Mouse (Mus musculus) inflammation-experienced regulatory T-cells, adult 6 months (primary cell): Measurements from ENCODE around the gene Uchl1. TPM values are rescaled to one million over a fixed set of nuclear protein-coding genes. Genes with fewer than 3 reads are reported as not detected.

Experiments used
- ATAC-seq: one replicate; pipeline ENCODE4 v1.8.0; 2017
- polyA plus RNA-seq, 3 experiments: library from polyadenylated mRNA; unstranded; fragments of 100-300 nt; shearing (Covaris generic); gene quantifications; one replicate each; pipeline ENCODE4 v1.2.1; 2017

The Uchl1 gene
- polyA plus RNA-seq, 3 experiments from 2014 or later = 0.87 TPM; not detected in 2

DNA sequence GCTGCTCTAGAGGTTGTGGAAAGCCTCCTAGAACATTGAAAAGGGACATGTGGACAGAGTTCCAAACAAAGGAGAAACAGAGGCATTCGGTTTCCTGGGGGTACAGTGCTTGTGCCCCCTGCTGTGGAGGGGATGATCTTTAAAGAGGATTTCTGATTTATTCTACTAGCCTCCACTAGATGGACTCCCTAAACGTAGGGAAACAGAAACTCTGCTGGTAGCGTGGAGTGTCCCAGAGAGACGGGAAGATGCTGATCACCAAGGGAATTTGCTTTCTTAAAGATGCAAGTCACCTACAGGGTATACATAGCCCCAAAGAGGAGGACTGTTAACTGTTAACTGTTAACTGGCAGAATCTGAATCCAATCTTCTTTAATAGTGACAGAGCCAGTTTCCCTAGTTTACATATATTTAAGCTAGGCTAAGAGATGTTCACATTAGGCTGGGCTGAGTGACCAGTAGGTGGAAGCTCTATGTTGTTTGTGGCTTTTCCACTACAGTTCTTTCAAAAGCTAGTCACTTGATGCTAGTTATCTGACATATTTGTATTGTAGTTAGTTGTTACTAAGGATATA lies 34.6 kb downstream of the Uchl1 start:
- no peak for ATAC-seq

DNA sequence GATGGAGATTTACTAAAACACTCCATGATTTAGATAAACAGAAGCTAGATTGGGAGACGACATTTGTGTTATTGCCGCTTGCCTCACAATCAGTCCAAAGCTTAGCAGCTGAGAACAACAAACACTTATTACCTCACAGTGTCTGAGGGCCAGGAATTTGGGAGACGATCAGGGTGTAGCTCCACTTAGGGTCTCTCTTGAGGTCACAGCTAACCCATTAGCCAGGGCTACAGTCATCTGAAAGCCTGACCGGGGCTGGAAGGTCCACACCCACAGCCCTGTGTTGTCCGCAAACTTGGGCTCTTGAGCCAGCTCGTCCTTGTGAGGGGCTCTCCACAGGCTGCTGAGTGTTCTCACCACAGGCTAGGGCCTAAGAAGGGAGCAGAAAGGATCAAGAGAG lies 36.9 kb downstream of the Uchl1 start:
- no peak for ATAC-seq

DNA sequence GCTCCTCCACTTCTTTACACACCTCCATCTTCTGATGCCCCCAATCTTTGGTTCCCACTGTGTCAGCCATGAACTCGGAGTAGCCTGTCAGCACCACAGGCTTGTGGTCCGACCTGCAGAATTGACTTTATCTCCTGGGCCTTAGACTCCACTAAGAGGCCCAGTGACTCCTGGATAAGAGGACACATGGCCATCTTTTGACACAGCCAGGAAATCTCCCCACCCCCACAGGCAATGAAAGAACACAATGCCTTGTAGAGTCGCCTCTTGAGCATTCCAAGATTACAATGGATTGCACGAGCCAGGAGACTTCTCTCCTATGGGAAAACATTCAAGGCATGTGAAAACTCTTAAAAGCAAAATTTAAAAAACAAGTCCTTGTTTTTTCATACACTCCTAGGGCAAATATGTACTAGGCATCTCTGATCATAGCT lies 39.6 kb downstream of the Uchl1 start:
- no peak for ATAC-seq

DNA sequence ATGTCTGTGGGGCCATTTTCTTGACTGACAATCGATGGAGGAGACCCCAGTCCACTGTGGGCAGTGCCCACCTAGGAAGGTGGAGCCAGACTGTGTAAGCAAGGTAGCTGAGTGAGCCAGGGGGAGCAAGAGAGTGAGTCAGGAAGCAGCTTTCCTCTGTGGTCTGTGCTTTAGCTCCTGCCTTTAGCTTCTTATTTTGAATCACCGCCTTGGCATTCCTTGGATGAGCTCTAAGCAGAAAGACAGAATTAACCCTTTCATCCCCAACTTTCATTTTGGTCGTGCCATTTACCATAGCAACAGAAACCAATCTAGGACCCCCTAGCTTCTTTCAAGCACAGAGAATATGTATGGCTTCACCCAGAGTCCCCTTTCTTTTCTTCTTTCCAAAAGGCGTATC lies 42.0 kb downstream of the Uchl1 start:
- ATAC-seq = no peak

DNA sequence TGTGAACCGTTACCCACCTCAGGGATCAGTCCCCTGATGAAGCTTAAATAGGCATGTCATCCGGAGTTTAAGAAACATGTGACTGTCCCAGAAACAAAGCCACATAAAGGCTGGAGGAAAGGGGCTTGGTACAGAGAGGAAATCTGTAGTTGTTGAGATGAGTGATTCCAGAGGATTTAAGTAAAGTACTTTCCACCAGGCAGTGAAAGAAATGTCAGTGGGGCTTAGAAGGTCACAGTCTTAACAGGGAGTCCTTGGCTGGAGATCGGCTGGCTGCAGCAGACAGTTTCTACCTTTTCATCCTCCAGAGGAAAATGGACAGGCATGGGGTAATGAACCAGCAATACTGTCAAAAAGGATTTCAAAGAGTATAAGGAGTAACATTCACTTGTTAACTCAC lies 42.5 kb downstream of the Uchl1 start:
- no peak for ATAC-seq

DNA sequence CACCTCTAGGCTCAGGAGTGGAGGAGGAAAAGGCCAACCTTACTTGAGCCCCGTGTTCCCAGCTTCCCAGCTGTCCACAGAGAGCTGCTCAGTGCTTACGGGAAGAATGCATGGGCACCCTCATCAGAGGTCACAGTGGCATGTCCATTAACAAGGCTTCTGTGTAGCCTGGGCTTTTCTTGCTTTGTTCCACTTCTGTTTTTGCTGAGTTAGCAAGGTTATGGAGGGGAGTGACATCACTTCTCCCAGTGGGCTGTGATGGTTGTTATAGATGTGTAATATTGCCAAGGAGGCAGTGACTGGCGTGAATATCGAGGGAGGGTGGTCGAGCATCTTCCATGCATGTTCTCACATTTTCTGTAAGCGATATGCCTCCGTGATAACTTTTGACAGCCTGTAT lies 43.0 kb downstream of the Uchl1 start:
- no peak for ATAC-seq

DNA sequence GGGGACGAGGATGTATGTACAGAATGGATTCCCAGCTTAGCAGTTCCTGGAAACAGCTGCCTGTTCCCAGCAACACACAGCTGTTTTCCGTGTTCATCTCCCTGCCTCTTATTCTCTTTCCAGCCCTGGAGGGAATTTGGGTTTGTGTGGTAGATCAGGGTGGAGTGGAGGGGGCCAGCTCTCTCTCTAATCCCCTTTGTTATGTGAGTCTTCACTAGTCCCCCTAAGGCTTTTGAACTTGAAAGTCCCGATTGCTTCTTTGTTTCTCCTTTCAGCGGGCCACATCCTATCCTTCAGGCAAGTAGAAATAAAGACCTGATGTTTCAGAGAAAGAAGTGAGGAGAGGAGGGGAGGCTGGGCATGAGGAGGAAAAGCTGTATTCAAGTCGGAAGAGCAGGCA lies 45.0 kb downstream of the Uchl1 start:
- ATAC-seq = no peak

DNA sequence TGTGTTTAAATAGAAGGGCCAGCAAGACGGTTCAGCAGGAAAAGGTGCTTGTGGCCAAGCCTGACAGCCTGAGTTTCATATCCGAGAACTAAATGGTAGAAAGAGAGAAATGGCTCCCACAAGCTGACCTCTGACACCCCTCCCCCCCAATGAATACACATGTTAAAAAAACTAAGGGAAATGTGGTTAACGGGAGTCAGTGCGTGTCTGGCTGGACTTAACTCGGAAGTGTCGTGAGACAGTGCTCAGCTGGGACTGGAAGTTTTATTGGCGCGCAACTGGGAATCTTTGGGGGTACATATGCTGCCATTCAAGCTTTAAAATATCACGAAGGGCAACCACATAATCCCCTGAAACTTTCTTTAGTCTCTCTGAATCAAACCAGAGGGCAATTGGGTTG lies 46.7 kb downstream of the Uchl1 start:
- no peak for ATAC-seq

DNA sequence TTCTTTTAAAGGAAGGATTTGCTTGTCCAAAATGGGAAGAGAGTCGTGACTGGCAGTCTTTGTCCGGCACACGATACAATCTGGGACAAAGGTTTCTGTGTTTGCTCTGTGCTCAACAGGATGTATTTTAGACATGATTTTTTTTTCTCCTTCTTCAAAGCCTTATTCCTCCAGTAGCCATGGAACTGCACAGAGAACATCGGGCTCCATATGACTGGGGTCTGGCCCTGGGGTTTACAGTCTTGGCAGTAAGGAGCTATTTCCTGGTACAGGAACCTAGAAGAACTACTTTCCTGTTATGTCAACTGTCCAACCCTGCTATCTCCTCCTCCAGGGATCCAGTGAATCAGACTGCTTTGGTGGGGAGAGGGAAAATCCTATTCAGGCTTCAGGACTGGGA lies 47.1 kb downstream of the Uchl1 start:
- ATAC-seq = no peak

DNA sequence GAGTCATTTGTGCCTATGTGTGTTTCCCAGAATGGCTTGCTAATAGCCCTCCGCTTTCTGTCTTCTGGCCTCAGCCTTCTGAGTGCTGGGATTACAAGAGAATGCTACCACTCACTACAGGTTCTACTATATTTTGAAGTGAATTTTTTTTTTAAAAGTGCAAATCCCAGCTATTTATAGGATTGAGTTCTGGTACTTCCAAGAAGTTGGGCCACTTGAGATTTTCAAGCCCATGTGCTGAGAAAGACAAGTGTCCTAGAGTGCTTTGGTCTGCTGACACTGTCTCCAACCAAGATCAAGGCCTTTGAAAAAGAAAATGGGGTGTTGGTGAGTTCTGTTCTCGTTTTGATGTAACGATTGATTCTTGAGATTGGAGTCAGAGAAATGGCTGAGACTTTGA lies 47.7 kb downstream of the Uchl1 start:
- no peak for ATAC-seq

DNA sequence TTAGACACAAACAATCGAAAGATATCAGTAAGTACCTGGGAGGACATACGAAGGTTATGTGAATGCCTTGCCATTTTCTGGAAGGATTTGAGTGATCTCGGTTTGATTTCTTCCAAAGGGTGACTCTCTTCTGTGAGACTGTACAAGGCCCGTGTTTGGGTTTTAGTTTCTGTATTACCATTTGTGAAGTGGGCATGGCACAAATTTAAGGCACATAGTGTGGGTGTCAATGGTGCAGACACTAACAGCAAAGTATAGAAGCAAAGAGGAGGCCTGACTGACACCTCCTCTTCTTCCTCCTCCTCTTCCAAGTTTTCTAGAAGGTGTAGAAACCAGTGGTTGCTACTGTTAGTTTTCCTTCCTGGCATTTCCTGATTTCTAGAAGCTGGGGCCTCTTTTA lies 53.4 kb downstream of the Uchl1 start:
- no peak for ATAC-seq

DNA sequence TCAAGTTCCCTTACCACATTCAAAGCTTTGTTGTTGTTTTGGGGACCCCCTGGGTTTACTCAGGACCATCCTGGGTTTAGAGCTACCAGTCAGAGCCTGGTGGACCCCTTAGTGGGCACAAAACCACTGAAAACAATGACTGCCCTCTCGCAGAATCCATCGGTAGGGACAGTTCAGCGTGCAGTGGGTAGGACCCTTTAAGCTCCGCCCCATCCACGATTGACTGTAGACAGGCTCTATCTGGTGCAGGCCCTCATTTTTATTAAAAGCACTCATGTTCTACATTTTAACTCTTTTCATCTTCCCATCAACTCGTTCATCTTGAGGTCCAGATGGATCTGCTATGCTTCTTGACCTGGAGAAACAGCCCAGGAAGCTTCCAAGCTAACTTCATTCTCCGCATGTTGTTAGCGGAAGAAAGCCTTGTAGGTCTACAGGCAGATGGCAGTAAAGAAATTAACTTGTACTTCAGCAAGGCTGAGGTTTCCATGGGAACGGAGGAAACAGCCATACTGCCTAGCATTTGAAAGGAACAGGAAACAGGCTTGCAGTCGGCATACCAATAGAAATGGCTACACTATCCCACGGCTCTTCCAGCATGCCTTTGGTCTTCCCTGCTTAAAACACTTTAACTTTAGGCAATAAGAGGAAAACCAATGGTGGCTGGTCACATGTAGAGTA lies 54.9 kb downstream of the Uchl1 start:
- no peak for ATAC-seq

DNA sequence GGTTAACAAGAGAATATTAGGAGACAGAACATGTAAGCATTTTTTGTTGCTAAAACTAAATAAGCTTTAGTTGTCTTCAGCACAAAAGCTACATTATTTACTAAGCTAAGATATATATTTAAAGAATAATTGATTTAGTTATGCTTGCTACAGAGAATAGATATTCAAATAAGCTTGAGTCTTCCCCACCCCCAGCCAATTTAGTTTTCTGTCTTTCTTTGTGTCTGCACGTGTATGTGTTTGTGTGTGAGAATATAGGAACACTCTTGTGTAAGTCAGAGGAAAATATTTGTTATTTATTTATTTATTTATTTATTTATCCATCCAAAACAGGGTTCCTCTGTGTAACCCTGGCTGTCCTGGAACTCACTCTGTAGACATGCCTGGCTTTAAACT lies 55.4 kb downstream of the Uchl1 start:
- no peak for ATAC-seq

DNA sequence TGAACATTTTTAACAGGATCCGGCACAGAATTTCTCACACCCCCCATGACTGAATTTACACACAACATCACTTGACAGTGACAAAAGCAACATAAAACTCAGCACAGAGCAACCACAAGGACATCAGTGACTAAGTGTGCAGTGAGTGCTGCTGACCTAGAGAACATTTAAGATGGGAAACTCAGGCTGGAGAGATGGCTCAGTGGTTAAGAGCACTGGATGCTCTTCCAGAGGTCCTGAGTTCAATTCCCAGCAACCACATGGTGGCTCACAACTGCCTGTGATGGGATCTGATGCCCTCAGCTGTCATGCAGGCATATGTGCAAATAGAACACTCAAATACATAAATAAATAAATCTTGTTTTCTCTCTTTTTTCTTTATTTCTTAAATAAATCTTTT lies 57.7 kb downstream of the Uchl1 start:
- no peak for ATAC-seq

Other genes starting within 250 kb of the Uchl1 start
- under 1 TPM; 0.42 to 0.80 (median 0.55) TPM for gene Apbb2, start 57.3 kb upstream of the Uchl1 start, polyA plus RNA-seq
- under 1 TPM in 1 of 3 experiments, not detected in 2; 0.45 TPM for gene Limch1, start 69.7 kb downstream of the Uchl1 start, polyA plus RNA-seq